Mouse (Mus musculus) embryonic facial prominence, embryonic 11.5 days (tissue): ENCODE measurements around the gene Usp33. TPM values are rescaled to one million over a fixed set of nuclear protein-coding genes. Genes with fewer than 3 reads are reported as not detected.

Experiments
- ATAC-seq: fragments of 200-750 bp; cut with Nextera tagmentation; replicated peaks from 2 replicates; pipeline ENCODE4 v1.8.0; 2017; ENCODE audit warnings: low read depth; ENCODE audit not compliant: insufficient number of reproducible peaks, low FRiP score, low TSS enrichment
- DNase-seq: peaks from one replicate; pipeline ENCODE4 v3.0.0-alpha.2; 2015; ENCODE audit warnings: low spot score
- H3K27ac ChIP-seq: fragments of 300-500 bp; sonication (generic); replicated peaks from 2 replicates; pipeline ENCODE4 v1.5.1; 2014; ENCODE audit warnings: mild to moderate bottlenecking, low read depth, low read length, control low read depth
- H3K27me3 ChIP-seq: fragments of 300-500 bp; sonication (generic); 2 replicates; pipeline ENCODE4 v1.6.1; 2014; ENCODE audit warnings: mild to moderate bottlenecking, low read length, moderate library complexity, mixed read lengths; ENCODE audit not compliant: control insufficient read depth, insufficient read depth
- H3K36me3 ChIP-seq: fragments of 300-500 bp; sonication (generic); replicated peaks from 2 replicates; pipeline ENCODE4 v1.6.1; 2014; ENCODE audit warnings: low read depth, mild to moderate bottlenecking, low read length, moderate library complexity, mixed read lengths; ENCODE audit not compliant: control insufficient read depth, insufficient read depth
- H3K4me1 ChIP-seq: fragments of 300-500 bp; sonication (generic); 2 replicates; pipeline ENCODE4 v1.6.1; 2014; ENCODE audit warnings: low read length, mixed read lengths; ENCODE audit not compliant: control insufficient read depth, insufficient read depth
- H3K4me2 ChIP-seq: fragments of 300-500 bp; sonication (generic); 2 replicates; pipeline ENCODE4 v1.6.1; 2014; ENCODE audit warnings: low read depth, mild to moderate bottlenecking, control low read depth, low read length, moderate library complexity
- H3K4me3 ChIP-seq: fragments of 300-500 bp; sonication (generic); 2 replicates; pipeline ENCODE4 v1.5.1; 2014; ENCODE audit warnings: low read depth, low read length, control low read depth
- H3K9ac ChIP-seq: fragments of 300-500 bp; sonication (generic); replicated peaks from 2 replicates; pipeline ENCODE4 v1.6.1; 2014; ENCODE audit warnings: mild to moderate bottlenecking, control low read depth, low read length
- H3K9me3 ChIP-seq: fragments of 300-500 bp; sonication (generic); replicated peaks from 2 replicates; pipeline ENCODE4 v1.6.1; 2016; ENCODE audit warnings: mild to moderate bottlenecking, low read length, inconsistent platforms, mixed read lengths; ENCODE audit not compliant: control insufficient read depth
- WGBS: fragments of 180-500 bp; shearing (Covaris S2); extraction: QIAGEN DNeasy Blood & Tissue Kit; methylation state at CpG from one replicate; pipeline ENCODE4 v1.1.7; 2014; 5-methylcytosine and 5-hydroxymethylcytosine counted together
- polyA plus RNA-seq: library from polyadenylated mRNA; unstranded; fragments of >200 nt; fragmentation: Nextera tagmentation; extraction: Ambion mirVana; gene quantifications from 2 replicates; pipeline ENCODE4 v1.2.1, GENCODE M21; 2014

Gene Usp33
- polyA plus RNA-seq, 1 experiment from 2014 or later: 66.8 TPM

- Histone ChIP-seq H3K27me3 (no peaks in the 10 kb centered on the region), H3K9me3 (no peaks in the 10 kb centered on the region), H3K36me3 (peaks cover 16% of the 10 kb centered on the region), H3K4me3 (no peak overlapping the region), H3K27ac (no peak overlapping the region), H3K9ac (no peak overlapping the region), H3K4me1 (no peaks in the 10 kb centered on the region), H3K4me2 (no peak overlapping the region)
- ATAC-seq: no peak
- DNase-seq: no peak
- WGBS: 89% methylated on average over 2 of the region's 2 CpGs
Measured at GRCm38 (mm10) chr3:152364181-152364580, 17.9 kb downstream of the Usp33 start.

GRCm38 (mm10) chr3:152376063-152376462, 29.8 kb downstream of the Usp33 start:
- DNase-seq: no peak
- Histone ChIP-seq H3K27ac (no peak overlapping the region), H3K4me1 (no peaks in the 10 kb centered on the region), H3K36me3 (no peaks in the 10 kb centered on the region), H3K9ac (no peak overlapping the region), H3K9me3 (no peaks in the 10 kb centered on the region), H3K4me3 (no peak overlapping the region), H3K4me2 (no peak overlapping the region), H3K27me3 (no peaks in the 10 kb centered on the region)
- no peak for ATAC-seq
- 89% methylated on average over 4 of the region's 4 CpGs for whole genome bisulfite sequencing

GRCm38 (mm10) chr3:152384106-152384505, 37.8 kb downstream of the Usp33 start:
- WGBS: 72% methylated on average over 11 of the region's 11 CpGs

GRCm38 (mm10) chr3:152395350-152396277, 49.3 kb downstream of the Usp33 start, which contains the start of gene Zzz3:
TSS of gene Zzz3 (plus strand) at chr3:152395473.
- Histone ChIP-seq H3K9me3 (no peaks in the 10 kb centered on the region), H3K9ac (peak within 1 kb of the TSS; percentile 94), H3K4me2 (peak within 1 kb of the TSS; percentile 67), H3K4me1 (no peaks in the 10 kb centered on the region; the same call in 1 of the 2 replicates), H3K27ac (peak within 1 kb of the TSS; percentile 97), H3K27me3 (no peaks in the 10 kb centered on the region), H3K4me3 (peak within 1 kb of the TSS; percentile 50), H3K36me3 (no peaks in the 10 kb centered on the region)
- ATAC-seq (peak; percentile 91), DNase-seq (peak; percentile 93)
- under 1% methylated on average over 50 of the region's 108 CpGs for WGBS

More at GRCm38 (mm10) chr3:152384106-152384505, 37.8 kb downstream of the Usp33 start:
- H3K27ac ChIP-seq: no peak overlapping the region
- no peak overlapping the region for H3K9ac ChIP-seq
- H3K4me3 ChIP-seq: no peak overlapping the region
- no peak for DNase-seq
- no peaks in the 10 kb centered on the region for H3K27me3 ChIP-seq
- no peak for ATAC-seq
- 0 out of 2 replicates have a peak, but pooled peaks cover 2% of the 10 kb centered on the region for H3K36me3 ChIP-seq
- H3K9me3 ChIP-seq: no peaks in the 10 kb centered on the region
- H3K4me2 ChIP-seq: no peak overlapping the region
- no peaks in the 10 kb centered on the region for H3K4me1 ChIP-seq

- Histone ChIP-seq H3K27me3 (no peaks in the 10 kb centered on the region), H3K4me3 (peak overlapping the region; percentile 50), H3K4me2 (peak overlapping the region; percentile 77), H3K9ac (peak overlapping the region; percentile 94), H3K9me3 (no peaks in the 10 kb centered on the region), H3K27ac (peak overlapping the region; percentile 97), H3K36me3 (no peaks in the 10 kb centered on the region), H3K4me1 (no peaks in the 10 kb centered on the region; the same call in 1 of the 2 replicates)
- ATAC-seq (peak; percentile 89), DNase-seq (peak; percentile 95)
- under 1% methylated on average over 82 of the region's 102 CpGs for WGBS
Measured at GRCm38 (mm10) chr3:152396278-152396987, 50.2 kb downstream of the Usp33 start.

GRCm38 (mm10) chr3:152396988-152397314, 50.7 kb downstream of the Usp33 start:
- Histone ChIP-seq H3K27ac (peak overlapping the region; percentile 97), H3K9ac (peak overlapping the region; percentile 94), H3K9me3 (no peaks in the 10 kb centered on the region), H3K4me3 (peak overlapping the region; percentile 50), H3K4me2 (peak overlapping the region; percentile 77), H3K27me3 (no peaks in the 10 kb centered on the region), H3K36me3 (no peaks in the 10 kb centered on the region), H3K4me1 (no peaks in the 10 kb centered on the region; the same call in 1 of the 2 replicates)
- DNase-seq (no peak), ATAC-seq (no peak)
- under 1% methylated on average over 10 of the region's 10 CpGs for WGBS

- no peaks in the 10 kb centered on the region; the same call in 1 of the 2 replicates for H3K4me1 ChIP-seq
- DNase-seq: no peak
- no peaks in the 10 kb centered on the region for H3K36me3 ChIP-seq
- no peak for ATAC-seq
- WGBS: 74% methylated on average over 9 of the region's 9 CpGs
- no peaks in the 10 kb centered on the region for H3K9me3 ChIP-seq
- H3K4me2 ChIP-seq: peak overlapping the region; percentile 77
- peak overlapping the region; percentile 94 for H3K9ac ChIP-seq
- H3K27ac ChIP-seq: no peak overlapping the region
- H3K4me3 ChIP-seq: peak overlapping the region; percentile 50
- H3K27me3 ChIP-seq: no peaks in the 10 kb centered on the region
Measured at GRCm38 (mm10) chr3:152397335-152397940, 51.2 kb downstream of the Usp33 start.
